Mouse (Mus musculus) forebrain, embryonic 14.5 days (tissue): Measurements from ENCODE around the gene Eif6. TPM values are rescaled to one million over a fixed set of nuclear protein-coding genes. Genes with fewer than 3 reads are reported as not detected.
A peak's percentile ranks its signal among the peaks of the same experiment; 100 is the strongest.

Source experiments
- ATAC-seq: fragments of 200-750 bp; cut with Nextera tagmentation; 2 replicates; pipeline ENCODE4 v1.8.0; 2017; ENCODE audit warnings: mild to moderate bottlenecking, moderate library complexity
- DNase-seq: peaks from one replicate; pipeline ENCODE4 v3.0.0-alpha.2; 2015; ENCODE audit warnings: low spot score
- H3K27ac ChIP-seq: fragments of 300-500 bp; sonication (generic); 2 replicates; pipeline ENCODE4 v1.5.1; 2014; ENCODE audit warnings: low read depth, mild to moderate bottlenecking, control low read depth, low read length, moderate library complexity
- H3K27me3 ChIP-seq: fragments of 300-500 bp; sonication (generic); replicated peaks from 2 replicates; pipeline ENCODE4 v1.6.1; 2014; ENCODE audit warnings: low read length, control low read depth, mixed read lengths; ENCODE audit not compliant: control insufficient read depth, insufficient read depth
- H3K36me3 ChIP-seq: fragments of 300-500 bp; sonication (generic); 2 replicates; pipeline ENCODE4 v1.6.1; 2014; ENCODE audit warnings: low read length, control low read depth; ENCODE audit not compliant: control insufficient read depth, insufficient read depth
- H3K4me1 ChIP-seq: fragments of 300-500 bp; sonication (generic); 2 replicates; pipeline ENCODE4 v1.6.1; 2014; ENCODE audit warnings: antibody characterized with exemption, low read length, control low read depth; ENCODE audit not compliant: control insufficient read depth, insufficient read depth
- H3K4me2 ChIP-seq: fragments of 300-500 bp; sonication (generic); 2 replicates; pipeline ENCODE4 v1.6.1; 2014; ENCODE audit warnings: mild to moderate bottlenecking, control low read depth, low read length
- H3K4me3 ChIP-seq: fragments of 300-500 bp; sonication (generic); 2 replicates; pipeline ENCODE4 v1.5.1; 2014; ENCODE audit warnings: low read depth, low read length, control low read depth
- H3K9ac ChIP-seq: fragments of 300-500 bp; sonication (generic); 2 replicates; pipeline ENCODE4 v1.6.1; 2014; ENCODE audit warnings: mild to moderate bottlenecking, low read length, control low read depth, moderate library complexity
- H3K9me3 ChIP-seq: fragments of 300-500 bp; sonication (generic); replicated peaks from 2 replicates; pipeline ENCODE4 v1.6.1; 2016; ENCODE audit warnings: low read length, control low read depth, mixed read lengths; ENCODE audit not compliant: control insufficient read depth
- WGBS: fragments of 180-500 bp; shearing (Covaris S2); extraction: QIAGEN DNeasy Blood & Tissue Kit; methylation state at CpG from one replicate; pipeline ENCODE4 v1.1.7; 2014; 5-methylcytosine and 5-hydroxymethylcytosine counted together
- polyA plus RNA-seq: library from polyadenylated mRNA; unstranded; fragments of >200 nt; fragmentation: Nextera tagmentation; extraction: Ambion mirVana; gene quantifications from 2 replicates; pipeline ENCODE4 v1.2.1, GENCODE M21; 2014

Eif6 gene
- polyA plus RNA-seq, result 159 and 172 TPM in 2 replicates

DNA sequence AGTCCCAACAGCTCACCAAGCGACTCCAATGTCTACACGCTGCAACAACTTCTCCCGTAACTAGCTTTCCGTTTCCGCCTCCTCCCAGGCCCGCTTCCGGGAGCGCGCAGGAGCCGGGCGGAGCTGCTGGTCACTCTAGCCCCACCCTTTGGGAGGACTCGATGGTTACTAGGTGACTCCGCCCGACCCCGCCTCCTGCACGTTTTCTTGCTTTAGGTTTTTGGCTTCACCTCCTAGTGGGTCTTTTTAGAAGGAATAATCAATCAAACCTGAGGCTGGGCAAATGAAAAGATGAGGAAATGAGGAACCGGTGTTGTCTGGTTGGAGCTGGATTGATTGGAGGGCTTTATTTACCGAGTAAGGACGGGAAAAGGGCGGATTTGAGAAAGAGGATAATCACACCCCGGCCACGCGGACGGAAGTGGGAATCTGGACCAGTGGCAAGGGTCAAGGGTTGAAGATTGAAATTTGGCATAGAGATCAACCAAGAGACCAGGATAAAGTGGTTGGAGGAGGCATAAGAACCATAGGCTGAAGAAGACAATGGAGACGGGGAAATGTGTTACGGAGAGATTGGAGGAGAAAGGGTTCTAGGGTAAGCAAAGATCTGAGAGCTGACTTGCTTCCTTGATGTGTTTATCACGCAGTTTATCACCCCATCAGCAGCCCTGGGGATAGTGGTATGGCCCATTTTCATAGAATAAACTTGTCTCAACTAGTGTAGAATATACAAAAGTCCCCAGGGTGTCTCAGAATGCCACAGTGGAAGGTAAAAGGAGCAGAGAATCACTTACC is at the start of gene Eif6:
Gene Eif6 (minus strand): TSS at position 296 of the 795 bp plus-strand sequence.
- peak within 1 kb of the TSS; percentile 77 for H3K9ac ChIP-seq
- DNase-seq (peak; percentile 95), ATAC-seq (peak; percentile 97)
- H3K4me1 ChIP-seq, result peaks cover 8% of the 10 kb centered on the region; the same call in 1 of the 2 replicates
- no peaks in the 10 kb centered on the region for H3K9me3 ChIP-seq
- H3K27ac ChIP-seq, result peak within 1 kb of the TSS; percentile 53; the same call in 1 of the 2 replicates
- H3K4me3 ChIP-seq, result peak within 1 kb of the TSS; percentile 86
- H3K27me3 ChIP-seq, result no peaks in the 10 kb centered on the region
- 3% methylated on average over 27 of the region's 27 CpGs for WGBS
- H3K36me3 ChIP-seq, result peaks cover 22% of the 10 kb centered on the region
- peak within 1 kb of the TSS; percentile 74 for H3K4me2 ChIP-seq

DNA sequence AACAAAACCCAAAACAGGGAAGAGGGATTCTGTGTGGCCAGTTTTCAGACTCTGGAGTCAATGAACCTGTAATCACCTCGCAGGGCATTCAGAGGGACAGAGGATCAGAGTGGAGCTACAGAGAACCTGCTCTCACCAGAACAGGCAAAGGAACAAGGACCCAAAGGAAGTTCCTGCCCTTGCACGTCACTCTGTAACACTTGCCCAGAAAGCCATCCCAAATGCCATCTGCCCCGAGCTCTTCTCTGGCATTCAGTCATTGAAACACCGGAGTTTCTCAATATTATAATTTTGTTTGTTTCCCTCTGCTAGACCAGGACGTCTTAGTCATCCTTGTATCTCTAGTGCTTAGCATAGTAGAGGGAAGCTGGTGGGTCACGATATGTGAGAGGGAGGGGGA is 46.9 kb upstream of the Eif6 start:
- DNase-seq, result no peak
- no peak for ATAC-seq
- Histone ChIP-seq H3K27ac (0 out of 2 replicates have a peak overlapping the region, but pooled peaks have one; percentile 71), H3K4me3 (no peak overlapping the region), H3K36me3 (peaks cover 21% of the 10 kb centered on the region), H3K27me3 (no peaks in the 10 kb centered on the region), H3K4me2 (no peak overlapping the region), H3K9me3 (no peaks in the 10 kb centered on the region), H3K9ac (no peak overlapping the region), H3K4me1 (peaks cover 18% of the 10 kb centered on the region)
- 74% methylated on average over 6 of the region's 6 CpGs for WGBS

GRCm38 (mm10) chr2:155872930-155873507 is 46.3 kb upstream of the Eif6 start:
- peak; percentile 68 for ATAC-seq
- DNase-seq, result peak; percentile 74
- no peaks in the 10 kb centered on the region for H3K27me3 ChIP-seq
- peaks cover 18% of the 10 kb centered on the region for H3K4me1 ChIP-seq
- no peak overlapping the region for H3K4me2 ChIP-seq
- H3K4me3 ChIP-seq, result no peak overlapping the region
- 0 out of 2 replicates have a peak overlapping the region, but pooled peaks have one; percentile 8 for H3K9ac ChIP-seq
- 49% methylated on average over 10 of the region's 10 CpGs for WGBS
- H3K36me3 ChIP-seq, result peaks cover 24% of the 10 kb centered on the region
- peak overlapping the region; percentile 71 for H3K27ac ChIP-seq
- no peaks in the 10 kb centered on the region for H3K9me3 ChIP-seq

GRCm38 (mm10) chr2:155872486-155872885 is 45.8 kb upstream of the Eif6 start:
- Histone ChIP-seq H3K36me3 (peaks cover 24% of the 10 kb centered on the region), H3K27ac (peak overlapping the region; percentile 71), H3K9ac (0 out of 2 replicates have a peak overlapping the region, but pooled peaks have one; percentile 8), H3K9me3 (no peaks in the 10 kb centered on the region), H3K27me3 (no peaks in the 10 kb centered on the region), H3K4me2 (no peak overlapping the region), H3K4me3 (no peak overlapping the region), H3K4me1 (peaks cover 18% of the 10 kb centered on the region)
- ATAC-seq (peak; percentile 83), DNase-seq (peak; percentile 71)
- WGBS, result 48% methylated on average over 8 of the region's 8 CpGs

DNA sequence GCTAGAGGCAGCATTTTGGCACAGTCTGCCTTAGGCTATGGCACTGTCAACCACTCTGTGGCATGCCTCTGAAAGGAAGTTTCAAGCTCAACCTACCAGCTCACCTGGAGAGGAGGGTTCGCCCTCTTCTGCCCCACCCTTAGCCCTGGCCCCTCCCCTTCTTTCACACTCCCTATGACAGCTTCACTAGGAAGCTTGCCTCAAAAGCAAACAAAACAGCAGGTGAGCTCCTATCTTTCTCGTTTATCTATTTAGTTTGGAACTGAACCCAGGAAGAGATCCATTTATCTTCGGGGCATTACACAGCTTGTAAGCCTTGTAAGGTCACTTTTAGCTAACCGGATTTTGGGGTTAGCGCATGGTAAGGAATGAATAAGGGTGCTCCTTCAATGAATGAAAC is 43.0 kb upstream of the Eif6 start:
- WGBS, result 79% methylated on average over 5 of the region's 5 CpGs
- no peak for ATAC-seq
- Histone ChIP-seq H3K4me3 (no peak overlapping the region), H3K36me3 (peaks cover 10% of the 10 kb centered on the region), H3K9ac (no peak overlapping the region), H3K4me1 (peaks cover 18% of the 10 kb centered on the region), H3K27me3 (no peaks in the 10 kb centered on the region), H3K9me3 (no peaks in the 10 kb centered on the region), H3K4me2 (no peak overlapping the region), H3K27ac (no peak overlapping the region)
- no peak for DNase-seq

DNA sequence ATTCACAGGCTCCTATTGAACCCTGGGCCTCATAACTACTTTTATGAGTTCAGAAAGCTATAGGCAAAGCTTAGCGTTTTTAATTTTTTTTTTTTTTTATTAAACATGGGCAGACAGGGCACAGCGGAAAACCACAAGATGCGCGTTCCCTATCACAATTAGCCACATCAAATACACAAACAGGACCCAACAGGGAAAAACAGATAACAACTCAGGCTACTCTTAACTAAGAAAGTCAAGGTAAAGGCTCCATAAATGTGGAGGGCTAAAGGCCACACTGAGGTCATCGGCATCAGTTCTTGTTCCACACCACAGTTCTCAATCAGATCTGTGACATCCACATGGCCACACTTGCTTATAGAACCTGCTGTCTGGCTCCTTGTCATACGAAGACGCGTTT is 41.6 kb upstream of the Eif6 start:
- H3K36me3 ChIP-seq, result peaks cover 6% of the 10 kb centered on the region
- no peak overlapping the region for H3K4me2 ChIP-seq
- DNase-seq (no peak), ATAC-seq (no peak)
- H3K9ac ChIP-seq, result no peak overlapping the region
- peaks cover 19% of the 10 kb centered on the region for H3K4me1 ChIP-seq
- no peak overlapping the region for H3K27ac ChIP-seq
- WGBS, result 99% methylated on average over 8 of the region's 8 CpGs
- no peak overlapping the region for H3K4me3 ChIP-seq
- H3K9me3 ChIP-seq, result no peaks in the 10 kb centered on the region
- no peaks in the 10 kb centered on the region for H3K27me3 ChIP-seq

DNA sequence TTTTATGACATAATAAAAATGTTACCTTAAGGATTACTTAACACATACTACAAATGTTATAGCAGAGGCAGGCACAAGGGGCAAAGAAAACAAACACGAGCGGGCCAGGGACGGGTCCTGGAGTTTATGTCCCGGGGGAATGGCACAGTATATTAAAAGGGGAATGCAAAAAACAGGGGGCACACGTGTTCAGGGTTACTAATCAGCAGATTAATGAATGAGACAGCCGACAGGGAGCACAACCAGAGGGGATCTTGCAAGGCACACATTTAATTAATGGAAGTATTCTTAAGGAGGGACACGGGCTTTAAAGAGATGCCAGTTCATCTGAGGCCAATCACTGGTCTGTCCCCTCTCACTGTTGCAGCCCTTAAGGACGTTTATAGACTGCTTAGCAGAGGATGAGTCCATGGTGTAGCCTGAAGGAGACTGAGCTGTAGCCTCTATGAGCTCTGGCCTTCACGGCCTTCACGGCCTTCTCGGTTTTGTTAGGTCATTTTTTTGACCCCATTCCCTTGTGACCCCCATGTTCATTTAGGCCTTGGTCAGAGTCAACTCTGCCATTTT is 36.7 kb upstream of the Eif6 start:
- no peaks in the 10 kb centered on the region for H3K9me3 ChIP-seq
- no peaks in the 10 kb centered on the region for H3K27me3 ChIP-seq
- 35% methylated on average over 11 of the region's 11 CpGs for WGBS
- peak; percentile 73 for DNase-seq
- peak overlapping the region; percentile 44; the same call in 1 of the 2 replicates for H3K27ac ChIP-seq
- peak; percentile 85 for ATAC-seq
- no peak overlapping the region for H3K9ac ChIP-seq
- H3K4me3 ChIP-seq, result no peak overlapping the region
- H3K4me1 ChIP-seq, result 0 out of 2 replicates have a peak, but pooled peaks cover 3% of the 10 kb centered on the region
- peaks cover under 1% of the 10 kb centered on the region for H3K36me3 ChIP-seq
- H3K4me2 ChIP-seq, result peak overlapping the region; percentile 18; the same call in 1 of the 2 replicates

GRCm38 (mm10) chr2:155862573-155863300 is 36.0 kb upstream of the Eif6 start:
- ATAC-seq (peak; percentile 95), DNase-seq (peak; percentile 83)
- Histone ChIP-seq H3K9ac (no peak overlapping the region), H3K4me3 (no peak overlapping the region), H3K27me3 (no peaks in the 10 kb centered on the region), H3K36me3 (0 out of 2 replicates have a peak, but pooled peaks cover under 1% of the 10 kb centered on the region), H3K4me1 (0 out of 2 replicates have a peak, but pooled peaks cover 3% of the 10 kb centered on the region), H3K4me2 (peak overlapping the region; percentile 18; the same call in 1 of the 2 replicates), H3K9me3 (no peaks in the 10 kb centered on the region), H3K27ac (no peak overlapping the region)
- WGBS, result 48% methylated on average over 13 of the region's 13 CpGs
